Mouse (Mus musculus) CH12.LX (cell line): ENCODE data around the gene Btbd9. TPM values are rescaled to one million over a fixed set of nuclear protein-coding genes. Genes with fewer than 3 reads are reported as not detected.

Experiments
- DNase-seq: peaks from one replicate; pipeline ENCODE4 v3.0.0-alpha.2; 2013; ENCODE audit errors: extremely low read depth
- H3K27ac ChIP-seq: 2 replicates; pipeline ENCODE4 v1.5.1; 2012; ENCODE audit warnings: low read depth, mild to moderate bottlenecking, control low read depth, moderate library complexity; ENCODE audit not compliant: insufficient read depth
- H3K27me3 ChIP-seq: replicated peaks from 2 replicates; pipeline ENCODE3; 2012; ENCODE audit warnings: inconsistent platforms
- H3K36me3 ChIP-seq, 2 experiments: replicated peaks in 1 of 2; 2 replicates each; pipeline versions ENCODE3 to v1.6.1; 2012; ENCODE audit warnings: inconsistent platforms in 1 of 2, low read length in 1 of 2, mild to moderate bottlenecking in 1 of 2, mixed read lengths in 1 of 2, moderate library complexity in 1 of 2; ENCODE audit not compliant: control insufficient read depth in 1 of 2, insufficient read depth in 1 of 2
- H3K4me1 ChIP-seq, 2 experiments: 2 replicates each; pipeline ENCODE4 v1.6.1; 2012; ENCODE audit warnings: inconsistent platforms in 1 of 2, moderate library complexity in 1 of 2; ENCODE audit not compliant: insufficient read depth in 2 of 2, control insufficient read depth in 1 of 2
- H3K4me2 ChIP-seq: 2 replicates; pipeline ENCODE4 v1.6.1; 2012; ENCODE audit warnings: low read depth, mild to moderate bottlenecking, control low read depth; ENCODE audit not compliant: poor library complexity, insufficient read depth, severe bottlenecking
- H3K4me3 ChIP-seq, 3 experiments: fragments of 150-350 bp in 1 of 3; sonication (generic) in 1 of 3; replicated peaks in 1 of 3; 2 replicates each; pipeline versions ENCODE3 to v1.5.1; 2011 to 2012; ENCODE audit warnings: low read depth in 2 of 3, low read length in 2 of 3, mild to moderate bottlenecking in 2 of 3, moderate library complexity in 2 of 3, control low read depth in 1 of 3, improper control_type of control experiment in 1 of 3, inconsistent platforms in 1 of 3, mixed read lengths in 1 of 3; ENCODE audit not compliant: poor library complexity in 1 of 3
- H3K79me2 ChIP-seq: replicated peaks from 2 replicates; pipeline ENCODE4 v1.6.1; 2012; ENCODE audit warnings: mild to moderate bottlenecking, moderate library complexity; ENCODE audit not compliant: control insufficient read depth, poor library complexity, insufficient read depth, severe bottlenecking; ENCODE audit errors: extremely low read depth
- H3K9ac ChIP-seq: 2 replicates; pipeline ENCODE4 v1.6.1; 2012; ENCODE audit warnings: low read depth, mild to moderate bottlenecking, control low read depth, moderate library complexity; ENCODE audit not compliant: insufficient read depth
- H3K9me3 ChIP-seq: replicated peaks from 2 replicates; pipeline ENCODE3; 2012; ENCODE audit warnings: low read length, inconsistent platforms, mixed read lengths
- BHLHE40 ChIP-seq: IDR thresholded peaks from 2 replicates; pipeline ENCODE4 v1.6.1; 2011; ENCODE audit warnings: mild to moderate bottlenecking, low read depth, low read length, improper control_type of control experiment
- CTCF ChIP-seq, 2 experiments: IDR thresholded peaks in 1 of 2; conservative IDR thresholded peaks in 1 of 2; 2 replicates each; pipeline ENCODE4 v1.5.1; 2011 to 2012; ENCODE audit warnings: low read depth in 2 of 2, low read length in 2 of 2, improper control_type of control experiment in 1 of 2, inconsistent platforms in 1 of 2, mild to moderate bottlenecking in 1 of 2, moderate library complexity in 1 of 2
- E2F4 ChIP-seq: IDR thresholded peaks from 2 replicates; pipeline ENCODE4 v1.6.1; 2011; ENCODE audit warnings: low read depth, low read length, improper control_type of control experiment; ENCODE audit not compliant: insufficient replicate concordance
- EP300 ChIP-seq: IDR thresholded peaks from 2 replicates; pipeline ENCODE4 v1.6.1; 2011; ENCODE audit warnings: low read length, improper control_type of control experiment
- ETS1 ChIP-seq: conservative IDR thresholded peaks from 2 replicates; pipeline ENCODE4 v1.6.1; 2012; ENCODE audit warnings: low read depth, mild to moderate bottlenecking, inconsistent platforms, low read length, improper control_type of control experiment, moderate library complexity
- HCFC1 ChIP-seq: IDR thresholded peaks from 2 replicates; pipeline ENCODE4 v1.6.1; 2012; ENCODE audit warnings: low read depth, mild to moderate bottlenecking, inconsistent platforms, low read length, improper control_type of control experiment
- IRF4 ChIP-seq: IDR thresholded peaks from 2 replicates; pipeline ENCODE4 v1.6.1; 2014; ENCODE audit warnings: low read depth, mild to moderate bottlenecking, inconsistent platforms, low read length, improper control_type of control experiment
- JUN ChIP-seq: IDR thresholded peaks from 2 replicates; pipeline ENCODE4 v1.6.1; 2011; ENCODE audit warnings: low read depth, mild to moderate bottlenecking, low read length, improper control_type of control experiment, moderate library complexity; ENCODE audit not compliant: insufficient read depth
- JUND ChIP-seq: conservative IDR thresholded peaks from 2 replicates; pipeline ENCODE4 v1.6.1; 2011; ENCODE audit warnings: low read depth, low read length, improper control_type of control experiment
- KAT2A ChIP-seq: IDR thresholded peaks from 2 replicates; pipeline ENCODE4 v1.6.1; 2012; ENCODE audit warnings: low read length, improper control_type of control experiment, inconsistent platforms; ENCODE audit not compliant: insufficient replicate concordance
- MAFK ChIP-seq: IDR thresholded peaks from 2 replicates; pipeline ENCODE4 v1.6.1; 2011; ENCODE audit warnings: low read length, improper control_type of control experiment; ENCODE audit not compliant: insufficient replicate concordance
- MXI1 ChIP-seq: IDR thresholded peaks from 2 replicates; pipeline ENCODE4 v1.6.1; 2011; ENCODE audit warnings: mild to moderate bottlenecking, low read depth, low read length, improper control_type of control experiment
- PAX5 ChIP-seq: IDR thresholded peaks from 2 replicates; pipeline ENCODE4 v1.6.1; 2012; ENCODE audit warnings: low read length, inconsistent platforms, mixed read lengths
- POLR2A ChIP-seq: IDR thresholded peaks from 2 replicates; pipeline ENCODE4 v1.6.1; 2011; ENCODE audit warnings: low read depth, mild to moderate bottlenecking, improper control_type of control experiment, low read length
- SIN3A ChIP-seq: IDR thresholded peaks from 2 replicates; pipeline ENCODE4 v1.6.1; 2012; ENCODE audit warnings: low read length, improper control_type of control experiment, inconsistent platforms
- SMC3 ChIP-seq: IDR thresholded peaks from 2 replicates; pipeline ENCODE4 v1.6.1; 2011; ENCODE audit warnings: low read depth, low read length, improper control_type of control experiment
- TBP ChIP-seq: conservative IDR thresholded peaks from 2 replicates; pipeline ENCODE4 v1.6.1; 2011; ENCODE audit warnings: low read depth, low read length, improper control_type of control experiment
- TCF12 ChIP-seq: IDR thresholded peaks from 2 replicates; pipeline ENCODE4 v1.6.1; 2014; ENCODE audit warnings: low read depth, mild to moderate bottlenecking, inconsistent platforms, low read length, improper control_type of control experiment
- UBTF ChIP-seq: IDR thresholded peaks from 2 replicates; pipeline ENCODE4 v1.6.1; 2012; ENCODE audit warnings: low read depth, mild to moderate bottlenecking, inconsistent platforms, low read length, improper control_type of control experiment, moderate library complexity
- USF1 ChIP-seq: IDR thresholded peaks from 2 replicates; pipeline ENCODE4 v1.6.1; 2014; ENCODE audit warnings: low read depth, mild to moderate bottlenecking, inconsistent platforms, low read length, improper control_type of control experiment
- ZC3H11A ChIP-seq: IDR thresholded peaks from 2 replicates; pipeline ENCODE4 v1.6.1; 2012; ENCODE audit warnings: low read depth, mild to moderate bottlenecking, inconsistent platforms, low read length, improper control_type of control experiment
- ZKSCAN1 ChIP-seq: IDR thresholded peaks from 2 replicates; pipeline ENCODE4 v1.6.1; 2012; ENCODE audit warnings: low read depth, inconsistent platforms, low read length, improper control_type of control experiment, borderline replicate concordance
- ZMIZ1 ChIP-seq: IDR thresholded peaks from 2 replicates; pipeline ENCODE4 v1.6.1; 2012; ENCODE audit warnings: low read depth, mild to moderate bottlenecking, inconsistent platforms, low read length, improper control_type of control experiment
- ZNF384 ChIP-seq: IDR thresholded peaks from 2 replicates; pipeline ENCODE4 v1.6.1; 2012; ENCODE audit warnings: low read depth, low read length, improper control_type of control experiment, inconsistent platforms
- dilution Hi-C: fragments of 300-500 bp; cut with MboI; formaldehyde crosslinking; loops from 2 replicates; pipeline ENCODE4 v1.14.3; 2020; ENCODE audit warnings: low sequenced_read_pairs; ENCODE audit not compliant: extremely low pct_unique_long_range_greater_than_20kb, extremely low pct_ligation_motif_present
- in situ Hi-C: fragments of 300-500 bp; cut with MboI; formaldehyde crosslinking; loops from 3 replicates; pipeline ENCODE4 v1.14.3; 2019; ENCODE audit warnings: low sequenced_read_pairs, low pct_ligation_motif_present, low pct_unique_long_range_greater_than_20kb, mixed read lengths
- polyA plus RNA-seq: library from polyadenylated mRNA; unstranded; fragments of >175 nt; gene quantifications from 2 replicates; pipeline ENCODE4 v1.2.1, GENCODE M21; 2012; ENCODE audit warnings: low read depth; ENCODE audit not compliant: insufficient read length
- total RNA-seq, 2 experiments: library from RNA; depleted of rRNA; stranded (reverse); fragments of 300-350 nt in 1 of 2; fragments of >200 nt in 1 of 2; gene quantifications; 2 replicates each; pipeline ENCODE4 v1.2.3; 2012 to 2014

Btbd9 gene
- total and polyA plus RNA-seq, 3 experiments, result 19.3 to 25.4 (median 20.0) TPM

DNA sequence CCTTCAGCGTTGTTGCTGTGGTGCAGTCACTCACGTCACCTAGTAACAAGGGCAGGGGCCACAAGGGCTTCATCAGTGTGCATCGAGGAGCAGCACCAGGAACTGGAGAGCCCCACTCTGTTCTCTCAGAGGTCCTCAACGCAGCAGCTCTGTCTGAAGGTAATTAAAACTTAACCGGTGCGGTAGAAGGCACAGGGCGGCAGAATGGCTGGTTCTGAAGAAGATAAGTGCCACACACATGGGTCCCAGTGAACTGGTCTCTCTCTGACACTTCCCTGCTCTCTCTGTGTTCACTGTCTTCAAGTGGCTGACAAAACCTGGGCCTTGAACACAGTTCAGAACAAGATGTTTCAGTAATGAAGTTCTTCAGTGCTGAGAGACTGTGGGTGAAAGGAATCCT lies 239.5 kb downstream of the Btbd9 start:
- in situ Hi-C loops, result no loop called here
- Histone ChIP-seq H3K4me1 (no peaks in the 10 kb centered on the region), H3K4me2 (no peak overlapping the region), H3K9me3 (no peaks in the 10 kb centered on the region)
- no peak for DNase-seq
- TF ChIP-seq IRF4 (no peak), PAX5 (no peak), TBP (no peak), ZC3H11A (no peak), ETS1 (no peak), ZMIZ1 (no peak)
- TF ChIP-seq, all 38 proteins: peak for 0
- dilution Hi-C loops, result no loop called here
- H3K9ac ChIP-seq, result no peak overlapping the region
- no peak overlapping the region for H3K27ac ChIP-seq
- peaks cover 0 to 9% of the 10 kb centered on the region in 2 experiments for H3K36me3 ChIP-seq
- H3K27me3 ChIP-seq, result no peaks in the 10 kb centered on the region
- H3K79me2 ChIP-seq, result no peaks in the 10 kb centered on the region
- no peak overlapping the region for H3K4me3 ChIP-seq

DNA sequence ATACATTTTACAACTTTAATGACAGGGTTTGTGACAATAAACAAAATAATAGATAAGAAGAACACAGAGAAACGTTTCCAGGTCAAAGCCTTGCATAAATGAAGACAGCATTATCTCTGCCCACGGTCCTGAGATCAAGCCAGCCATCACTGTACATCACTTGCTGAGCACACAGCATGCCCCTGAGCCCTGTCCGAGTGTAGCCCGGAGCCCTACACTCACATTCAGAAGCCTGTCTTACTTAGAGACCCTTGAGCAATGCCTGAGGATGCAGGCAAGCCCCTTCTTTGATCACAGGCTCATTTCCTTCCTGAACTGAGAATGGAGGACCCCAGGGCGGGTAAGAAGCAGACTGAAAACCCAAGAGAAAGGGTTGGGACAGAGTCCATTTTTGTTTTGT lies 240.0 kb downstream of the Btbd9 start:
- no peak for TF ChIP-seq BHLHE40
- no peak for TF ChIP-seq ZKSCAN1
- TF ChIP-seq ZMIZ1, result no peak
- no peak for TF ChIP-seq ZNF384
- TF ChIP-seq ETS1, result no peak
- no peak for TF ChIP-seq KAT2A
- TF ChIP-seq JUN, result no peak
- no peak for TF ChIP-seq POLR2A
- no peak for TF ChIP-seq MAFK
- TF ChIP-seq MXI1, result no peak
- dilution Hi-C loops, result no loop called here
- no peak overlapping the region for H3K4me2 ChIP-seq
- in situ Hi-C loops, result no loop called here
- H3K4me1 ChIP-seq, result no peaks in the 10 kb centered on the region
- DNase-seq, result no peak
- no peak overlapping the region for H3K9ac ChIP-seq
- H3K36me3 ChIP-seq, result peaks cover 0 to 9% of the 10 kb centered on the region in 2 experiments
- H3K27me3 ChIP-seq, result no peaks in the 10 kb centered on the region
- H3K27ac ChIP-seq, result no peak overlapping the region
- H3K79me2 ChIP-seq, result no peaks in the 10 kb centered on the region
- no peaks in the 10 kb centered on the region for H3K9me3 ChIP-seq
- no peak overlapping the region for H3K4me3 ChIP-seq

DNA sequence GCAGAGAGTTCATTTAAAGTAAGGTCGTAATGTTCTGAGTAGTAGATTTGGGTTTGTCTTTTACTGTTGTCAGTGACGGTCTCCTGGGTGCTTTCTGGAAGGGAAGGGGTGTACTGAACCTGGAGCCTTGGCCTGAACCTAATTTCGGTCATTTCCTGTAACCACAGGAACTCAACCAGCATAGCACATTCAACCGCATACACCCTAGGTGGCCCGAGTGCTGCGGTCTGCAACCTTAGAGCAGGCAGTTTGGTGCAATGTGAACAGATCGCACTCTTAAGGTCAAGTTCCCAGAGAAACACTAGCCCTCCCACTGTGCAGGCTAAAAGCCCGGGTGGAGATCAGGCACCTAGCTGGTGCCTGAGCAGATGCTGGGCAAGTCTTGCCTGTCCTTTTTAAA lies 240.5 kb downstream of the Btbd9 start:
- dilution Hi-C loops (no loop called here), in situ Hi-C loops (no loop called here)
- no peak overlapping the region for H3K9ac ChIP-seq
- peaks cover 0 to 9% of the 10 kb centered on the region in 2 experiments for H3K36me3 ChIP-seq
- no peaks in the 10 kb centered on the region for H3K79me2 ChIP-seq
- H3K4me3 ChIP-seq, result no peak overlapping the region
- no peak overlapping the region for H3K4me2 ChIP-seq
- no peak for DNase-seq
- no peaks in the 10 kb centered on the region for H3K4me1 ChIP-seq
- no peak for TF ChIP-seq E2F4
- no peak for TF ChIP-seq JUND
- no peak for TF ChIP-seq USF1
- no peak for TF ChIP-seq SIN3A
- TF ChIP-seq UBTF, result no peak
- no peak for TF ChIP-seq JUN
- no peak for TF ChIP-seq CTCF (conservative IDR thresholded peaks at IDR 0.05 in 1 of 2, IDR thresholded peaks at IDR 0.05 in 1 of 2; ENCODE audit: low read depth in 2 of 2, low read length in 2 of 2)
- TF ChIP-seq SMC3, result no peak
- TF ChIP-seq HCFC1, result no peak
- no peak for TF ChIP-seq TCF12
- TF ChIP-seq EP300, result no peak
- TF ChIP-seq, all 38 proteins: peak for 0
- Histone ChIP-seq H3K9me3 (no peaks in the 10 kb centered on the region), H3K27ac (no peak overlapping the region), H3K27me3 (no peaks in the 10 kb centered on the region)
